Mouse (Mus musculus): Measurements from ENCODE around the gene Rer1.

- TF ChIP-seq FLI1 (IDR thresholded peaks at IDR 0.05; ENCODE audit: low read length) (no peak), GATA1 (IDR thresholded peaks at IDR 0.05; ENCODE audit: borderline replicate concordance, low read length) (no peak)
These were observed 9.2 kb upstream of the Rer1 start for GRCm38 (mm10) chr4:155095238-155095900.

Measured in megakaryocyte, embryonic 14.5 days (primary cell).